22 mouse cellular contexts compared by ENCODE assay signal in the genomic region with DNA sequence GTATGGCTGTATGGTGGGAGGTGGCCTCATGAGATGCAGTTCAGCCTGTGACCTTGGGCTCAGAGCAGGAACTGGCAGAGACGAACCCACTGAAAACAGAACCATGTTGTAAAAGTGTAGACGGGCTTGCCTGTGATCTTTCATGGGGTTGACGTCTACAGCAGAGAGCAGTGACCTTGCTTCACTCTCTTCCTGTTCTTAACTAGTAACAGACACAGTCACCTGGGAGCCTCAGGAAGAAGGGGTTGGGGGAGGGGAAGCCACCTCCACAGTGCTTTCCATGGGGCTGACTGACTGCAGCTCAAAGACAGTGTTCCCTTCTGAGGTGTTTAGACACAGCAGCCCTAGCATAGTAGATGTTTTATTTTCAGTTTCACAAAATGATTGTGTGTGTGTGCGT.
DNase-seq lines count a peak whose midpoint lies in the region; ATAC-seq and TF ChIP-seq lines count a peak whose summit lies in the region.
"Had no signal": no experiment of that assay in that cellular context is flagged by ENCODE, and none has a peak within 500 bp of the region (broad histone marks: within the 10 kb centered on the region; RNA-seq: fewer than 3 reads in every experiment).

No protein-coding gene starts in this region.

- TF ChIP-seq EP300 in ES-Bruce4 (IDR thresholded peaks at IDR 0.05; ENCODE audit: insufficient read depth, low read depth, low read length), result 0 out of 2 replicates have a peak, but pooled peaks have one; percentile 22

- 24% methylated on average over 4 of the region's 4 CpGs for WGBS in kidney, embryonic 14.5 days
- WGBS in limb, embryonic 10.5 days, result 19% methylated on average over 4 of the region's 4 CpGs
- WGBS in forebrain, embryonic 16.5 days, result 77% methylated on average over 4 of the region's 4 CpGs
- WGBS in forebrain, postnatal 0 days, result 76% methylated on average over 4 of the region's 4 CpGs

- no peak for TF ChIP-seq CTCF in ES-Bruce4 (IDR thresholded peaks at IDR 0.05; ENCODE audit: low read depth, low read length)
- no peak for TF ChIP-seq CTCF in forebrain, postnatal 0 days (IDR thresholded peaks at IDR 0.05; ENCODE audit: low read depth)

- no peak overlapping the region for H3K27ac ChIP-seq in kidney, embryonic 14.5 days (ENCODE audit: low read depth, low read length)
- no peak overlapping the region for H3K27ac ChIP-seq in ES-Bruce4 (ENCODE audit: insufficient read depth, low read length)
- peak overlapping the region; percentile 82 for H3K27ac ChIP-seq in limb, embryonic 10.5 days
- H3K27ac ChIP-seq in forebrain, embryonic 16.5 days (ENCODE audit: low read length), result no peak overlapping the region
- no peak overlapping the region for H3K27ac ChIP-seq in forebrain, postnatal 0 days (ENCODE audit: low read depth, low read length)
- H3K27ac ChIP-seq: forebrain, embryonic 15.5 days; hindbrain, embryonic 13.5 days; liver, embryonic 15.5 days; lung, embryonic 15.5 days; macrophage had no signal

- TF ChIP-seq POLR2A in ES-Bruce4 (IDR thresholded peaks at IDR 0.05; ENCODE audit: insufficient read depth, low read length), result no peak

- H3K4me2 ChIP-seq in kidney, embryonic 14.5 days (replicated peaks; ENCODE audit: low read depth, low read length), result no peak overlapping the region
- no peak overlapping the region for H3K4me2 ChIP-seq in forebrain, embryonic 16.5 days (ENCODE audit: low read length)
- no peak overlapping the region for H3K4me2 ChIP-seq in forebrain, postnatal 0 days (ENCODE audit: low read depth)
- H3K4me2 ChIP-seq: forebrain, embryonic 15.5 days; hindbrain, embryonic 13.5 days; liver, embryonic 15.5 days; lung, embryonic 15.5 days; midbrain, embryonic 11.5 days had no signal

- H3K4me3 ChIP-seq in kidney, embryonic 14.5 days (ENCODE audit: low read length), result no peak overlapping the region
- no peak overlapping the region for H3K4me3 ChIP-seq in ES-Bruce4 (ENCODE audit: low read depth, low read length)
- H3K4me3 ChIP-seq in limb, embryonic 10.5 days, result 0 out of 2 replicates have a peak overlapping the region, but pooled peaks have one; percentile 17
- no peak overlapping the region for H3K4me3 ChIP-seq in forebrain, embryonic 16.5 days (replicated peaks; ENCODE audit: low read length)
- no peak overlapping the region for H3K4me3 ChIP-seq in forebrain, postnatal 0 days (ENCODE audit: low read depth, low read length)
- H3K4me3 ChIP-seq: forebrain, embryonic 15.5 days; hindbrain, embryonic 13.5 days; liver, embryonic 15.5 days; lung, embryonic 15.5 days had no signal

- no peaks in the 10 kb centered on the region for H3K27me3 ChIP-seq in kidney, embryonic 14.5 days (ENCODE audit: control insufficient read depth, insufficient read depth, low read length)
- H3K27me3 ChIP-seq in ES-Bruce4 (ENCODE audit: control insufficient read depth, insufficient read depth, low read length, poor library complexity, severe bottlenecking), result no peaks in the 10 kb centered on the region
- no peaks in the 10 kb centered on the region for H3K27me3 ChIP-seq in limb, embryonic 10.5 days (ENCODE audit: low read depth, poor library complexity, severe bottlenecking)
- no peaks in the 10 kb centered on the region for H3K27me3 ChIP-seq in forebrain, embryonic 16.5 days (replicated peaks; ENCODE audit: control insufficient read depth, insufficient read depth, low read length)
- H3K27me3 ChIP-seq in forebrain, postnatal 0 days (ENCODE audit: insufficient read depth, low read length), result no peaks in the 10 kb centered on the region
- H3K27me3 ChIP-seq: forebrain, embryonic 15.5 days; hindbrain, embryonic 13.5 days; liver, embryonic 15.5 days; lung, embryonic 15.5 days had no signal

- DNase-seq in kidney, postnatal 36 days, result no peak
- DNase-seq in embryo, embryonic 11.5 days (ENCODE audit: low read depth, low spot score), result peak; percentile 36
- peak; percentile 78 for DNase-seq in limb, embryonic 10.5 days (ENCODE audit: low spot score)
- DNase-seq in testis, postnatal 14 days (ENCODE audit: low spot score), result no peak
- DNase-seq in forebrain, postnatal 0 days, result no peak
- DNase-seq: adrenal gland, postnatal 36 days; cerebellum, adult 9-11 months; gastrocnemius, postnatal 36 days; kidney, postnatal 14 days; liver; retina, postnatal 1 day; right cerebral cortex, postnatal 25 days; spleen, adult 18-20 months had no signal

- no peaks in the 10 kb centered on the region for H3K36me3 ChIP-seq in kidney, embryonic 14.5 days (ENCODE audit: control insufficient read depth, insufficient read depth, low read length)
- no peaks in the 10 kb centered on the region for H3K36me3 ChIP-seq in ES-Bruce4 (ENCODE audit: control insufficient read depth, insufficient read depth, low read length, poor library complexity, severe bottlenecking)
- H3K36me3 ChIP-seq in limb, embryonic 10.5 days, result no peaks in the 10 kb centered on the region
- no peaks in the 10 kb centered on the region for H3K36me3 ChIP-seq in forebrain, embryonic 16.5 days (ENCODE audit: control insufficient read depth, insufficient read depth)
- no peaks in the 10 kb centered on the region for H3K36me3 ChIP-seq in forebrain, postnatal 0 days (ENCODE audit: insufficient read depth)
- H3K36me3 ChIP-seq: forebrain, embryonic 15.5 days; hindbrain, embryonic 13.5 days; liver, embryonic 15.5 days; lung, embryonic 15.5 days had no signal

- no peaks in the 10 kb centered on the region for H3K9me3 ChIP-seq in kidney, embryonic 14.5 days (ENCODE audit: control insufficient read depth, low read length)
- no peaks in the 10 kb centered on the region for H3K9me3 ChIP-seq in ES-Bruce4 (replicated peaks; ENCODE audit: control insufficient read depth, insufficient read depth, low read length, poor library complexity, severe bottlenecking)
- no peaks in the 10 kb centered on the region for H3K9me3 ChIP-seq in limb, embryonic 10.5 days (replicated peaks)
- no peaks in the 10 kb centered on the region for H3K9me3 ChIP-seq in forebrain, embryonic 16.5 days (ENCODE audit: control insufficient read depth, low read length)
- H3K9me3 ChIP-seq in forebrain, postnatal 0 days (ENCODE audit: low read length), result no peaks in the 10 kb centered on the region
- H3K9me3 ChIP-seq: forebrain, embryonic 15.5 days; hindbrain, embryonic 13.5 days; liver, embryonic 15.5 days; lung, embryonic 15.5 days had no signal

- H3K4me1 ChIP-seq in kidney, embryonic 14.5 days (ENCODE audit: control insufficient read depth, insufficient read depth, low read length), result peaks cover 9% of the 10 kb centered on the region; the same call in 1 of the 2 replicates
- peaks cover 4% of the 10 kb centered on the region for H3K4me1 ChIP-seq in ES-Bruce4 (ENCODE audit: control insufficient read depth, insufficient read depth, low read length)
- peaks cover 41% of the 10 kb centered on the region for H3K4me1 ChIP-seq in limb, embryonic 10.5 days
- no peaks in the 10 kb centered on the region for H3K4me1 ChIP-seq in forebrain, embryonic 16.5 days (replicated peaks; ENCODE audit: control insufficient read depth, insufficient read depth, low read length)
- no peaks in the 10 kb centered on the region for H3K4me1 ChIP-seq in forebrain, postnatal 0 days (ENCODE audit: insufficient read depth)
- H3K4me1 ChIP-seq: hindbrain, embryonic 13.5 days; liver, embryonic 15.5 days; lung, embryonic 15.5 days had no signal

- no peak overlapping the region for H3K9ac ChIP-seq in kidney, embryonic 14.5 days (ENCODE audit: low read depth, low read length)
- no peak overlapping the region for H3K9ac ChIP-seq in ES-Bruce4 (ENCODE audit: low read depth, poor library complexity, severe bottlenecking)
- H3K9ac ChIP-seq in forebrain, embryonic 16.5 days (replicated peaks; ENCODE audit: low read depth, low read length), result no peak overlapping the region
- no peak overlapping the region for H3K9ac ChIP-seq in forebrain, postnatal 0 days
- H3K9ac ChIP-seq: forebrain, embryonic 15.5 days; hindbrain, embryonic 13.5 days; liver, embryonic 15.5 days; lung, embryonic 15.5 days had no signal

- 0 out of 2 replicates have a peak, but pooled peaks have one; percentile 57 for ATAC-seq in kidney, embryonic 14.5 days (ENCODE audit: low FRiP score, low TSS enrichment)
- ATAC-seq in forebrain, embryonic 16.5 days, result no peak
- ATAC-seq in forebrain, postnatal 0 days, result no peak
- ATAC-seq: forebrain, embryonic 15.5 days had no signal

Comparison
In these comparisons a context has a peak if more than half of its experiments do, and no peak if none do; other contexts are left out.
1. DNase-seq: peak in embryo, embryonic 11.5 days (single experiment) and limb, embryonic 10.5 days (single experiment); none in kidney, postnatal 36 days (0 of 2), testis, postnatal 14 days (single experiment) and forebrain, postnatal 0 days (single experiment).